Mouse (Mus musculus) 416B (cell line): ENCODE measurements around the gene Tgm6.

Experiments
- DNase-seq: peaks from one replicate; pipeline ENCODE4 v3.0.0; 2011; ENCODE audit warnings: low read depth

Tgm6 gene

GRCm38 (mm10) chr2:130112116-130112515 is at the start of gene Tgm6:
TSS of gene Tgm6 (plus strand) at chr2:130112416.
- DNase-seq: no peak

DNA sequence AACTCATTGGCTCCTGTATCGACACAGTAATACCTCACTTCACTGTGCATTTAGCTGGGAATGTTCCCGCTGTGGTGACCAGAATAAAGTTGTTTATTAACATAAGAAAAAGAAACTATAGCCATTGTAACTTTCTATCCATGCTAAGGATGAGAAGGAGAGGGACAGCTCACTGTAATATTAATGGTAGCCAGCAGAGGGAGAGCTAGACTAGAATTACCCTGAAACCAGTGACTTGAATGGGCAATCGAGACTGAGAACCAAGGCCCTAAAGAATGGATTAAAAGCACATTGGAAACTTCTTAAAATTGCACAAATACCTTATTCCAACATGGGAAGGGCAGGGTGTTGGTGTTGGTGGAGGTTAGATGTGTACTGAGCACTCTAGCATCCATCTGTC is 44.0 kb upstream of the Tgm6 start:
- DNase-seq: peak; percentile 62

DNA sequence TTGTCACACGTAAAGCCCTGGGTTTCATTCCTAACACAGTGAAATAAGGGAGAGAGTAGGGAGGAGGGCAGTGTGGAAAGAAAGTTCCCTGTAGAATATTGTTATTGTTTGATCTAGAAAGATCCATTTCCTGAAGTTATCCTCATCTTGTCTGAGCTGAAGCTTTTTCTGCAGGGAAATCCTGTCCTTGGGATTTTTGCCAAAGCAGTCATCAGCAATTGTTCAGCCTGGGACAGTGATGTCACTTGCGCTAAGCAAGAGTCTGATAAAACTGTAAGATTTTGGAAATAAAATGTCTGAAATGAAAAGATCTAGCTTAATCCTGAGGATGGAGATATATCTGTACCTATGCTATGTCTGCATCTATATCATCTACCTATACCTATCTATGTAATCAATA is 41.8 kb upstream of the Tgm6 start:
- DNase-seq: no peak

GRCm38 (mm10) chr2:130112804-130113203 is 588 bp downstream of the Tgm6 start:
- no peak for DNase-seq

DNA sequence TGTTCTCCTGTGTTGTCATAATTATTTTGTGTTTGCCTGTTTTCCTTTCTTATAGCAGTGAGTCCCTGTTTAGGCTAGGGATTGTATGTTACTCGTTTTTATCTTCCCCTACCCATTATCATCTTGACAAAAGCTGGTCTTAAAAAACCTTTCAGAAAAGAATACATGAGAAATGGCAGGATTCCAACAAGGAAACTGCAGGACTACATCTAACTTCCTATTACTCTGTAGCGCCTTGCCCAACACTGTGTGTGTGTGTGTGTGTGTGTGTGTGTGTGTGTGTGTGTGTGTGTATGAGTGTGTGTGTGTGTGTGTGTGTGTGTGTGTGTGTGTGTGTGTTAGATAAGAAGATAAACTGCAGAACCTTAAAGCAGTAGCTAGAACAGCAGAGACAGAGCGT is 1.2 kb downstream of the Tgm6 start:
- peak; percentile 81 for DNase-seq

DNA sequence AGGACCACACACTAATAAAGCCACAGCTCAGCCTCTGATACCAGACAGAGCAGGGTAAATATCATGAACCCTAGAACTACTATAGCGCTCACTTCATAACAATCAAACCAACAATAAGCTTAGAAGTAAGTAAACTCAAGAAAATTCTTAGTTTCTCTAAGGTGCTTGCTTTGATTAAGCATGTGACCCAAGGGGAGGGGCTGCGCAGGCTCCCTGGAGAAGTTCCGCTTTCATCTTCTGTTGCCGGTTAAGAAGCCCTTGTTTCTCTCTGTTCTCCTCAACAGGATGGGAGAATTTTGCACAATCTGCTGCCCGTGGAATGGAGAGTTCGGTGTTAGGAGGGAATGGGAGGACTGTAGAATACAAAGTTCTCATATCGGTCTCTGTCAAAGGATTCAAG is 6.4 kb downstream of the Tgm6 start:
- no peak for DNase-seq

DNA sequence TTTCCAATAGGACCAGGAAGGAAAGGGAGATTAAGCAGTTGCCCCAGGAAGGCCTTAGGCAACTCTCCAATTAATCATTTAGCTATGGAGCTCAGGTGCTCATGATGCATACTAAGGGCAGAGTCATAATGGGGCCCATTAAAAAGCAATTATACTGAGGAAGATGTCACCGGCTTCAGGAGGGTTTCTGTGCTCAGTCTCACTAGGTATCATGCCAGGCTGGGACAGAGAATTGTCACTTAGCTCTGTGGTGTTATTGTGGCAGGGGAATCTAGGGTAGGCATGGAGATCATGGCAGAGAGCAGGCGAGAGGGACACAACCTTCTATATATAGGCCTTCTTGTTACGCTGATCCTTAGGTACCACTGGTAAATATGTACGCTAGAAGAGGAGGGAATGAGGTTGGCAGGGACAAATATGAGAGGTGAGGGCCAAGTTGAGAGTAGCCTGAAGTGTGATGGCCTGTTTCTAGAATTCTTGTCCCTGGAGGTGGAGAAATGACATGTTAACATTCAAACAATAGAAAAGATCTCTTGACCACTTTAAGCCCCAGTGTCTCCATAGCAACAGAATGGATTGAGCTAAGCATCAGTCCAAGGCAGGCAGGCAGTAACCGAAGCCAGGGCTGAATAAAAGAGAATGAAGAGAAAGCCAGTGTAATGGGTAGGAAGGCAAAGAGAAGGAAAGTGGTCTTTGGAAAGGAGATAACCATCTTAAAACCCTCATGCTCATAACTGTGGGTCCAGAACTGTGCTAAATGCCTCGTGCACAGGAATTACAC is 13.3 kb downstream of the Tgm6 start:
- DNase-seq: no peak

DNA sequence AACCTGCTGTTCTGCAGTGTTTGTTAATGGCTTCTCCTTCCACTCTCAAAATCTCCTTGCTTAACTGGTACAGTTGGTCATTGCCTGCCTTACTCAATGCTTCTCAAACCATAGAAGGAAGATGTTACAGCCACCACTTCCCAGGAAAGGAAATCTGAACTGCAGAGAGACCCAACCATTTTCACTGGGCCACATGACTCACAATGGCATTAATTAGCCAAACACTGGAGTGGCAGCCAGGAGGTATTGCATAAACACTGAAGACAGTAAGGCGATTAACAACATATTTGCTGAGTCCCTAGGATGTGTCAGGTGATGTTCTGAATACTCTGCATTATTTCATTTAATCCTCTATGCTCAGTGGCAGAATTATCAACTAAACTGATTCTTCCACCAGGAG is 13.9 kb downstream of the Tgm6 start:
- DNase-seq: peak; percentile 75

GRCm38 (mm10) chr2:130129687-130130086 is 17.5 kb downstream of the Tgm6 start:
- DNase-seq: peak; percentile 31

DNA sequence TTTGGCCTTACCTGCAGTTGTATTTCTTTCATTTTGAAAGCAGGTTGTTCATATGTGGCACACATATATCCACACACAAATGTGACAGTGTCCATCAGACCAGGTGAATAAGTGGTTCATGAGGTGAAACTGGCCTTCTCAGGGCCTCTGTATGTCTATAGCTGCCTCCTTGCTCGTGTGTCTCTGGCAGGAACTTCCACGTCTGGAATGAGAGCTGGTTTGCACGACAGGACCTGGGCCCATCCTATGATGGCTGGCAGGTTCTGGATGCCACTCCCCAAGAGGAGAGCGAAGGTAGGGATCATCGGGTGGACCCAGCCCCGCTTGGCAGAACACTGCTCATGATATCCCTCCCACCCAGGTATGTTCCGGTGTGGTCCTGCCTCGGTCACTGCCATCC is 30.8 kb downstream of the Tgm6 start:
- no peak for DNase-seq

- no peak for DNase-seq
Measured at GRCm38 (mm10) chr2:130144703-130145324, 32.6 kb downstream of the Tgm6 start.

DNA sequence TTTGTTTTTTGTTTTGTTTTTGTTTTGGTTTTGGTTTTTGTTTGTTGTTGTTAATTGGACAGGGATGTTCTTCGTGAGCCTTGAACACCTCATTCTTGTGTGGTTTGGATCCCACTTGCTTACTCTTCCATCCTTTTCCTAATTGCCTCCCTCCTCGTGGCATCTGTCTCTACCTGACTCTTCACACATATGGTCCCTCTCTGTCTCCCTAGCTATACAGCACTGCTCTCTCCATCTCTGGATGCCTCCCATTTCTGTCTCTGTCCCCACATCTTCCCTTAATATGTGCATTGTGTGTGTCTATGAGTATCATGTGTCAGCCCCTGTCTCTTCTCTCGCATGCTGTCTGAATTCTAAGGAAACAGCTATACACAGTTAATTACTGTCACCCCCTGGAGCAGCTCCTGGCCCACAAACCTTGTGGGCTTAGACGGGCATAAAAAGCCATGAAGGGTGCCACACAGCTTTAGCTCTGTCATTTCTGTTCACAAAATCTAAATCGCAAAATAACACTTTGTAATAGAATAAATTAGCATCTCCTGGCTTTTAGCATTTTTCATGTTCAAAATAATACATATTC is 34.0 kb downstream of the Tgm6 start:
- DNase-seq: no peak

- DNase-seq: no peak
Measured at GRCm38 (mm10) chr2:130155171-130155570, 43.0 kb downstream of the Tgm6 start.

DNA sequence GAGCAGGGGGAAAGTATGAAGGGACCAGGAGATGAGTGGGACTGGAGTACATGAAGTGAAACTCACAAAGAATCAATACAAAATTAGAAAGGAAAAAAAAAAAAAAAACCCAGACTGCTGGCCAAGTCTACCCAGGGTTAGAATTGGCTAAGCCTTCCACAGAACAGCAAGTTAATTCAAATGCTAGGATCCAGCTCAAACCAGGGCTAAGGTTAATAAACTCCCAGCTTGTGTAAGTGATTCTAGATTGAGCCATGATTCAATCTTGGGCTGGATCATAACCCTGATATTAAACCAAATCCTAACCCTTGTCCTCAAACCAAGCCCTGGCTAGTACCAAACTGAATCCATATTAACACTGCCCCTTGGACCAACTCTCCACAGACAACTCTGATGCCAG is 43.6 kb downstream of the Tgm6 start:
- no peak for DNase-seq

DNA sequence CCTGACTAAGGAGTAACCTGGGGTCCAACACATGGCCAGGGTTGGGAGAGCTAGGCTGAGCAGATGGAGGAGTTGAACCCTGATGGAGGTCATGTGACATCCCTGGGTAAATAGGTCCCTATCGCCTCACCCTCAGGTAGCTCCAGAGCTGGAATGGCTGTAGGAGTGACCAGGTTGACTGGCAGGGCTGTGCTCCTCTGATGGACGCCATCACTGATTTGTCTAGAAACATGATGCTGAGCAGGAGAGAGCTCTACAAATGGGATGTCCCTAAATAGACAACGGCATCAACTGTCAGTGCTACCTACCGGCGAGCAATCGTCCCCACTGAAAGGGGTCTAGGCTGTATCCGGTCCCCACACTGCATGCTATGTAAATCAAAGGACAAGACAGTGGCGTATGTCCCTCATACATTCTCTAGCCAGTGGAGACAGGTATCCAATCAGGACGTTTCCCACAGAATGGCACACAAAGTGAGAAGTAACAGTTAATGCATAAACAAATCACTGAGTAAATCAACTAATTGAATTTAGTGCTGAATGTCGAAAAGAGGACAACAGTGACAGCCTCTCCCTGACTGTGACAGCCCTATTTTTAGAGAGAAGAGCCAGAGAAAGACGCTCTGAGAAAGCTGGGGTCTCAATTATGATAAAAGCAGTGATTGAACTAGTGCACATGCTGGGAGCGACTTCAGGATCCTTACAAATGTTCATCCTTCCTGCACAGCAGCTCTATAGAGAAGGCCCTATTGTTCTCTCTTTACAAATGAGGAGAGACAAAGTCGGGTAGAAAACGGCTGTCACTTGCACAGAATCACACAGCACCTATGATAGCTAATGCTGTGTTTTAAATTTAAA is 45.2 kb downstream of the Tgm6 start:
- no peak for DNase-seq

GRCm38 (mm10) chr2:130158088-130158437 is 45.8 kb downstream of the Tgm6 start:
- no peak for DNase-seq

- DNase-seq: no peak
Measured at GRCm38 (mm10) chr2:130162701-130163100, 50.5 kb downstream of the Tgm6 start.

DNA sequence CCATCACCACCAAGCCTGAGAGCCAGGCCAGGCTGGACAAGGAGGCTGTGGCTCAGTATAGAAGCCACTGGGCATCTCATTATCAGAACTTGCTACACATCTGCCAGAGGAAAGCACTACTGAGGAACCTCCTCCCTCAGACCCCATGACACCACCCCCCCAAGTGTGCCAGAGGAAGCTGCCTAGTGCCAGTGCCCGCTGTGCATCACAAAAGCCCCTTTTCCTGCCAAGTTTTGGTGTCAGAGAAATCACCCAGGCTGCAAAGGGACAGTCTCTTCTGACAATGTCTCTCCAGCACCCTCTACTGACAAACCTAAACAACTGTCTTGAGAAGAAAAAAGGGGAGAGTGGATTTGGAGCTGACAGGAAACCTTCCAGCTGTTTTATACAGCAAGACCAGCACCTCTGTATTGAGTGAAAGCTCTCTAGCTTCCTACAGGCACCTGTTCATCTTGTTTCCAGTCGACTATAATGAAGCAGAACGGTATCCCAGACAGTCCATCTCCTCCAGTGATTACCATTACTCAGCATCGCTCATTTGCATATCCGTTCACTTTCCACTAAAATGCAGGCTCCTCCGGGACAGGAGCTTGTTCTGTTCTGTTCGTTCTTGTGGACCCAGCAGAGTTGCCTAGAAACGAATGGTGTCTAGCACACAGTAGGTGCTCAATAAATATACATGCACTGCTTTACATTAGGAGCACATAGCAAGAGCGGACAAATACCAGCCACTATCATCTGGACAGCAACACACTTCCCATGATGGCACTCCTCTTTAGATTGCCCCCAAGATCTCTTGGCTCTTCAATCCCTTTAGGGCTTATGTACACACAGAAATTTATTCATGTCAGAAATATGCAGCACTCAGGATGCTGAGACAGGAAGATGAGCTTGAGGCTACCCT is 54.3 kb downstream of the Tgm6 start:
- DNase-seq: peak; percentile 64

DNA sequence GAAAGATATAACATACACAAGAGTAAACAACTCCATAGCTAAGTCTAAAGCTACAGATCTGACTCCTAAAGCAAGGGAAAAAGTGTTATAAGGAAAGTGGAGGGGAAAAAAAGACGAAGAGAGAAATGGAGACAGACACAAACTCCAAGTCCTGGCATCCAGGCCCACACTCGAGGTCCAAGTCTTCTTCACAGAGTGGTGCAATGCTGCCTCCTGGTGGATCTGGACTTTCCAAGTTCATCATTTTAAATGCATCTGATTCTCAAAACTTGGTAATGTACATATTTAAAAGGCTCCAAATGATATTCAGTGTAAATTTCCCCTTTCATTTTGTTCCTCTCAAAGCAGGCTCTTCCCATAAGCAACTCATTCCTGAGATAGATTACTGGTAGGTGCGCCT is 55.6 kb downstream of the Tgm6 start:
- DNase-seq: peak; percentile 81

GRCm38 (mm10) chr2:130171674-130172073 is 59.5 kb downstream of the Tgm6 start:
- no peak for DNase-seq

- no peak for DNase-seq
Measured at GRCm38 (mm10) chr2:130176820-130177219, 64.6 kb downstream of the Tgm6 start.

- no peak for DNase-seq
Measured at GRCm38 (mm10) chr2:130178381-130178705, 66.1 kb downstream of the Tgm6 start.
